Mouse (Mus musculus) E14TG2a.4 (cell line): Measurements from ENCODE around the gene Sat1.

Source experiments
- CTCF ChIP-seq: conservative IDR thresholded peaks from 2 replicates; pipeline ENCODE4 v1.5.1; 2014; ENCODE audit warnings: low read length
- NANOG ChIP-seq: IDR thresholded peaks from 2 replicates; pipeline ENCODE4 v1.6.1; 2014; ENCODE audit warnings: borderline replicate concordance, low read length, mixed read lengths

DNA sequence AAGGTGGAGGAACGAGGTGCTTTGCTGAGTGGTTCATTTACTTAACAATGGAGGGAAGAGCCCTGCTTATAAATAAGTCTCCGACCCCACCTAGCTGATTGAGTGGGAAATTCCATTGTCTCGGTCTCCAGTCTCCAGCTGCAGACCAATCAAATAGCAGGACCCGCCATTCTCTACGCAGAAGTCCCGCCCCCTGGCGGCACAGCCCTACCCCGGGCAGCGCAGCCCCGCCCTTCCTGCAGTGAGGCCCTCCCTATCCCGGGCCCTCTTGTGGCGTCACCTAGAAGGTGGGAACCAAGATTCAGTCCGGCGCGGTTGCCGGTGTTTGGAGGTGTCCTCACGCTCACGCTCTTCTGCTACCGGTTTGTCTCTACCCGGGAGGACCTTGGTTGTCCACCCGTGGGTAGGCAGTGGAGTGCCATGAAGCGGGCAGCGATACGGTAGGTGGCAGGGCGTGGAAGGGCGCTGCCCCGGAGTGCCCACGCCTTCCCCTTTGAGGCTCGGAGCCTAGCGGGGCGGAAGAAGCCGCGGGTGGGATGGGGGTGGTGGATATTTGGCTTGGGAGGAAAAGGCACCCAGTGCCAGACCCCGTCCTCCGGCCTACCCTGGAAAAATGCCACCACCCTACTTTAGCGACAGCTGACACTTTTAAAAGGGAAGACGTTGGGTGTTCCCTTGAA, 46.1 kb upstream of the Sat1 start, which contains the start of gene Acot9:
- TF ChIP-seq CTCF (no peak), NANOG (peak; percentile 36; the same call in 1 of the 2 replicates)
